Mouse (Mus musculus): ENCODE results near the gene Inpp4b. TPM values are rescaled to one million over a fixed set of nuclear protein-coding genes. Genes with fewer than 3 reads are reported as not detected.

The Inpp4b gene
- total and polyA plus RNA-seq, 3 experiments: 0.59 to 36.8 (median 35.6) TPM

DNA sequence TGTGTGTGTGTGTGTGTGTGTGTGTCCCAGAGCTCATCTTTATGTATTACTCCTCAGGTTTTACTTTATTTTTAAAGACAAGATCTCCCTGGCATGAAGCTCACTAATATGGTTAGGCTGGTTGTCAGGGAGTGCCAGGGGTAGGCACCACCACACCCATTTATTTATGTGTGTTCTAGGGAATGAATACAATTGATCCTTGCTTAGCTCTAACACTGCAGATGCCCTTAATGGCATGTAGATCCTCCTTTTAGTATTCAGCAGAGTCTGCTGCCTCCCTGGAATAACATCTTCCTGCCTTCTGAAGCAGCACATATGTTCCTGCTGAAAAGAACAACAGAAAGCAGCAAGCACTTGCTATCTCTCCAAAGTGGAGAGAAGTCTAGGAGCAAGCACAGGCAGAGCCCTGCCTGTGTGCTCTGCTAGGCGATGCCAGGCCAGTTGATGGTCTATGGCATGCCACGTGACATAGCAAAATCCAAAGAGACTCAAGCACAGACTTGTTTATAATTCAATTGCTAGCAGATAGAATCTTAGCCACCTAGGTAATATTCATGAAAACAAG is 415.3 kb downstream of the Inpp4b start:
- H3K27me3 ChIP-seq (ENCODE audit: insufficient read depth, low read length): no peaks in the 10 kb centered on the region
- no peak for ATAC-seq (ENCODE audit: extremely low read depth, insufficient number of reproducible peaks, low FRiP score, poor library complexity, severe bottlenecking)
- no peaks in the 10 kb centered on the region for H3K9me3 ChIP-seq (replicated peaks)
- H3K4me3 ChIP-seq (ENCODE audit: low read depth, low read length): no peak overlapping the region
- H3K36me3 ChIP-seq (replicated peaks): no peaks in the 10 kb centered on the region
- no peak for TF ChIP-seq POLR2AphosphoS5 (IDR thresholded peaks at IDR 0.05; ENCODE audit: insufficient replicate concordance, low read depth, low read length)
- TF ChIP-seq TAL1 (conservative IDR thresholded peaks at IDR 0.05; ENCODE audit: low read depth, low read length): no peak
- TF ChIP-seq GATA1 (IDR thresholded peaks at IDR 0.05; ENCODE audit: borderline replicate concordance, low read length): no peak
- TF ChIP-seq CTCF (IDR thresholded peaks at IDR 0.05; ENCODE audit: low read depth, low read length): no peak
- no peak for TF ChIP-seq GATA2 (IDR thresholded peaks at IDR 0.05; ENCODE audit: borderline replicate concordance, low read depth, low read length)
- no peak for DNase-seq (ENCODE audit: low spot score)
- peaks cover 14% of the 10 kb centered on the region for H3K4me1 ChIP-seq (ENCODE audit: insufficient read depth, low read depth, low read length)

DNA sequence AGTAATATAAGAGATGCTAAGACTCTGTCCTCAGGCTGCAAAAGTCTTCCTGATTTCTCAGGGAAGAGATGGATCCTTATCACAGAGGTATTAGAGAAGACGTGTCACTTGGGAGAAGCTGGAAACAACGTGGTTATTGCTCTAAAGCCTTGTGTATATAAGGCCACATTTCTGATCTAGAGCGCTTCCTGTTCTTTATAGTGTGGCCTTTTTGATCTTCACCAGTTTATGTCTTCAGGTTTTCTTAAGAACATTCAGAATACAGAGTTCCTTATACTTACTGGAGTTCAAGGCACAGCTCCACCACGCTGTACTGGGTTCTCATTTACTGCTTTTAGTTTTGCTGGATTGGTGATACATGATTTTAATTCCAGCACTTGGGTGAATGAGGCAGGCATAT is 419.1 kb downstream of the Inpp4b start:
- TF ChIP-seq GATA2 (IDR thresholded peaks at IDR 0.05; ENCODE audit: borderline replicate concordance, low read depth, low read length): no peak
- no peak for TF ChIP-seq GATA1 (IDR thresholded peaks at IDR 0.05; ENCODE audit: borderline replicate concordance, low read length)
- no peak for TF ChIP-seq TAL1 (conservative IDR thresholded peaks at IDR 0.05; ENCODE audit: low read depth, low read length)
- TF ChIP-seq CTCF (IDR thresholded peaks at IDR 0.05; ENCODE audit: low read depth, low read length): no peak
- TF ChIP-seq POLR2AphosphoS5 (IDR thresholded peaks at IDR 0.05; ENCODE audit: insufficient replicate concordance, low read depth, low read length): no peak
- ATAC-seq (ENCODE audit: extremely low read depth, insufficient number of reproducible peaks, low FRiP score, poor library complexity, severe bottlenecking) (no peak), DNase-seq (ENCODE audit: low spot score) (no peak)
- Histone ChIP-seq H3K36me3 (replicated peaks) (no peaks in the 10 kb centered on the region), H3K27me3 (ENCODE audit: insufficient read depth, low read length) (no peaks in the 10 kb centered on the region), H3K4me3 (ENCODE audit: low read depth, low read length) (no peak overlapping the region), H3K4me1 (ENCODE audit: insufficient read depth, low read depth, low read length) (peaks cover 33% of the 10 kb centered on the region), H3K9me3 (replicated peaks) (no peaks in the 10 kb centered on the region)

DNA sequence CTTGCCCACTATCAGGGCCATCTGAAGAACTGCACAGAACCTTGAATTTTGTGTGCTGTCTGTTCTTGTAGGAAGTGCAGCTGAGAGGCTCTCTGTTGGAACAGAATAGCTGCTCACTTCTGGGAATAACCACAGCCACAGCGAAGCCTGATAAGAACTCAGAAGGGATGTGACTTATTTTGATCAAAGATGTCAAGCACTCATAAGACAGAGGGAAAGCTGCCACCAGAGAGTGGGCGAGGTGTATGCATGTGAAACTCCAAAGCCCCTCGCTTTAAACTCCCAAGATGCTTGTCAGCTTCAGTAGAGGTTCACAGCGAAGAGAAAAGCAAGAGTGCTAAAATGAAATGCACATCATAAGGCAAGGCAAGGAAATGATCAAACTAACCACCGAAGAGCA is 423.7 kb downstream of the Inpp4b start:
- Histone ChIP-seq H3K9me3 (replicated peaks) (no peaks in the 10 kb centered on the region), H3K4me3 (ENCODE audit: low read depth, low read length) (no peak overlapping the region; the same call in 1 of the 2 replicates), H3K36me3 (replicated peaks) (peaks cover 2% of the 10 kb centered on the region), H3K27me3 (ENCODE audit: insufficient read depth, low read length) (no peaks in the 10 kb centered on the region), H3K4me1 (ENCODE audit: insufficient read depth, low read depth, low read length) (peaks cover 51% of the 10 kb centered on the region)
- TF ChIP-seq GATA1 (IDR thresholded peaks at IDR 0.05; ENCODE audit: borderline replicate concordance, low read length) (no peak), TAL1 (conservative IDR thresholded peaks at IDR 0.05; ENCODE audit: low read depth, low read length) (0 out of 2 replicates have a peak, but pooled peaks have one; percentile 8)
- ATAC-seq (ENCODE audit: extremely low read depth, insufficient number of reproducible peaks, low FRiP score, poor library complexity, severe bottlenecking): peak; percentile 59
- DNase-seq (ENCODE audit: low spot score): no peak

DNA sequence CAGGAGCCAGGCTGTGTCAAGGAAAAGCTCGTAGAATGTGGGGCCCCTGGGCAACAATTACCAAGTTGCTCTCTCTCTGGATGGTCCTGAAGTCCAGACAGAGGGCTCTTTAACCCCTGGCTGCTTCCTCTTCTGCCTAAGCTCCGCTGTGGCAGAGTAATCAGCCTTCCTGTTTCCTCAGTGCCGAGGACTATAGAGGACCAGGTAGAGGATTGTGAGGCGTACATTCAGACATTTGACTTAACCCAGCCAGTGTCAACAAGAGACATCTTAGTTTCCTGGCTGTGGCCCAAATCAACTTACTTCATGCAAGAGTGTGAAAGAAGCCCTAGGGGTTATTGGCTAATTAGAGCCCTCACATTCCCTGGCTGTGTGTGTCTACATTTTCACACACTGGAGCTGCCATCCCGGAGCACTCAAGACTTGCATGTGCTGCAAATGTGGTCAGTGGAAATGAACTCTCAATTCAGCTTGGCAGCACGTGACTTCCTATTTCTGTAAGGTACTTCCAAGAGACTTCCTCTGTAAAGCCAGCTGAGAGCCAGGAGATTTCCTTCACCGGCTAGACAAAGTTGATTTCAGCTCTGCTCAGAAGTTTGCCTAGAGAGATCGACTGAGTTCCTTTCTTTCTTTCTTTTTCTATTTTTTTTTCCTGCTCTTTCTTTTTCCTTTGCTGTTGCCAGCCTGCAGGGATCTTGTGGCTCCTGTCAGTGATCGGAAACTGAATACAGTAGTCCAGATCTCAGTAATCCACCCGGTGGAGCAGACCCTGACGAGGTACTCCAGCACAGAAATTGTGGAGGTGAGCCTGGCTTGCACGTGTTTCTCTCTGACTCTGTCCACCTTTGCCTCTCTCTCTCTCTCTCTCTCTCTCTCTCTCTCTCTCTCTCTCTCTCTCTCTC is 425.3 kb downstream of the Inpp4b start:
- no peaks in the 10 kb centered on the region for H3K9me3 ChIP-seq (replicated peaks)
- ATAC-seq (ENCODE audit: extremely low read depth, insufficient number of reproducible peaks, low FRiP score, poor library complexity, severe bottlenecking) (peak; percentile 26), DNase-seq (ENCODE audit: low spot score) (no peak)
- peaks cover 8% of the 10 kb centered on the region for H3K36me3 ChIP-seq (replicated peaks)
- peak overlapping the region; percentile 66 for H3K4me3 ChIP-seq (ENCODE audit: low read depth, low read length)
- peaks cover 64% of the 10 kb centered on the region for H3K4me1 ChIP-seq (ENCODE audit: insufficient read depth, low read depth, low read length)
- no peak for TF ChIP-seq CTCF (IDR thresholded peaks at IDR 0.05; ENCODE audit: low read depth, low read length)
- no peak for TF ChIP-seq GATA2 (IDR thresholded peaks at IDR 0.05; ENCODE audit: borderline replicate concordance, low read depth, low read length)
- TF ChIP-seq TAL1 (conservative IDR thresholded peaks at IDR 0.05; ENCODE audit: low read depth, low read length): no peak
- no peak for TF ChIP-seq GATA1 (IDR thresholded peaks at IDR 0.05; ENCODE audit: borderline replicate concordance, low read length)
- no peak for TF ChIP-seq POLR2AphosphoS5 (IDR thresholded peaks at IDR 0.05; ENCODE audit: insufficient replicate concordance, low read depth, low read length)
- H3K27me3 ChIP-seq (ENCODE audit: insufficient read depth, low read length): no peaks in the 10 kb centered on the region

DNA sequence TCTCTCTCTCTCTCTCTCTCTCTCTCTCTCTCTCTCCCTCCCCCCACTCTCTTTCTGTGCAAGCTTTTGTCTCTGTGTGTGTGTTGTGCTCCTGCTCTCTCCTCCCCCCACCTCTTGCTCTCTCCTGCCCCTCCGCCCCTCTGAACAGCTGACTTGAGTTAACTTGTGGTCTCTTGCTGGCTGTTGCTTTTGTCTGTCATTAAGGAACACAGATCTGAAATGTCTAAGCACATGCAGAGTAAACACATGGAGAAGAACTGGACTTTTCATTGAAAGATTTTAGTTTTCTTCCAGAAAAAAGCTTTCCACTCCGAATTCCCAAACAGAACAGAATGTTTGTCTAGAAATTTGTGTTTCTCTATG is 425.9 kb downstream of the Inpp4b start:
- TF ChIP-seq POLR2AphosphoS5 (IDR thresholded peaks at IDR 0.05; ENCODE audit: insufficient replicate concordance, low read depth, low read length) (no peak), GATA1 (IDR thresholded peaks at IDR 0.05; ENCODE audit: borderline replicate concordance, low read length) (no peak), CTCF (IDR thresholded peaks at IDR 0.05; ENCODE audit: low read depth, low read length) (no peak), GATA2 (IDR thresholded peaks at IDR 0.05; ENCODE audit: borderline replicate concordance, low read depth, low read length) (no peak), TAL1 (conservative IDR thresholded peaks at IDR 0.05; ENCODE audit: low read depth, low read length) (no peak)
- H3K4me3 ChIP-seq (ENCODE audit: low read depth, low read length): peak overlapping the region; percentile 66
- H3K36me3 ChIP-seq (replicated peaks): peaks cover 8% of the 10 kb centered on the region
- no peaks in the 10 kb centered on the region for H3K27me3 ChIP-seq (ENCODE audit: insufficient read depth, low read length)
- peaks cover 67% of the 10 kb centered on the region for H3K4me1 ChIP-seq (ENCODE audit: insufficient read depth, low read depth, low read length)
- no peaks in the 10 kb centered on the region for H3K9me3 ChIP-seq (replicated peaks)
- DNase-seq (ENCODE audit: low spot score): no peak
- ATAC-seq (ENCODE audit: extremely low read depth, insufficient number of reproducible peaks, low FRiP score, poor library complexity, severe bottlenecking): peak; percentile 31; the same call in 1 of the 2 replicates

DNA sequence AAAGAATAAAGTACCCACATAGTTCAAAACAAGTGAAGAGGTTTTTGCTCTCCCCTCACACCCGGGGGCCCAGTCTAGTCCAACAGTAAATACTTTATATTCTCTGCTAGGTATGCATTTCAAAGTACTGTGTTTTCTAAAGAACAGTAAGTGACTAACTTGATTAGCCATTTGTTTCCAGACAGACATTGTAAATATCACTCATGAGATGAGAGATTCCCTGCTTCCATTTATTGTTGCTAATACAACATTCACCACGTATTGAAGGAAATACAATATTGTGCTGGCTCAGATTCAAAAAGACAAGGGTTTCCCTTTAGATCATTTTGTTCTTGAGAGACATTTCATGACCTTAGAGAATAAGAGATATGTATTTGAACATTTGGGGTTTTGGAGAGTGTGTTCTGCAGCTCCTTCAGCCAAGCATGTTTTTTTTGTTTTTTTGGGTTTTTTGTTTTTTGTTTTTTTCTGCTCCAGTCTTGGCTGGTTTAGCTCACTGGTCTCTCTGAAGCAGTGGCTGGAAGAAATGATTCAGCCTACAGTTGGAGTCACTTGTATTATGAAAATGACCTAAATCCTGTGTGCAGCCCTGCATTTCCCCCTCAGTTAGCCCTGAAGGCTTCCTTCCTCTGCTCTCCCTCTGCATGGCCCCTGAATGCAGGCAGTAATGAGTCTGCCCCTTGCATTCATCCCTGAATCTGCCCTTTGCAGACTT is 426.5 kb downstream of the Inpp4b start:
- peaks cover 71% of the 10 kb centered on the region for H3K4me1 ChIP-seq (ENCODE audit: insufficient read depth, low read depth, low read length)

More for the DNA sequence above, 426.5 kb downstream of the Inpp4b start:
- peaks cover 8% of the 10 kb centered on the region for H3K36me3 ChIP-seq (replicated peaks)
- H3K27me3 ChIP-seq (ENCODE audit: insufficient read depth, low read length): no peaks in the 10 kb centered on the region
- no peaks in the 10 kb centered on the region for H3K9me3 ChIP-seq (replicated peaks)
- H3K4me3 ChIP-seq (ENCODE audit: low read depth, low read length): peak overlapping the region; percentile 66; the same call in 1 of the 2 replicates
- ATAC-seq (ENCODE audit: extremely low read depth, insufficient number of reproducible peaks, low FRiP score, poor library complexity, severe bottlenecking): no peak
- DNase-seq (ENCODE audit: low spot score): no peak
- TF ChIP-seq GATA1 (IDR thresholded peaks at IDR 0.05; ENCODE audit: borderline replicate concordance, low read length) (no peak), TAL1 (conservative IDR thresholded peaks at IDR 0.05; ENCODE audit: low read depth, low read length) (no peak), POLR2AphosphoS5 (IDR thresholded peaks at IDR 0.05; ENCODE audit: insufficient replicate concordance, low read depth, low read length) (no peak), CTCF (IDR thresholded peaks at IDR 0.05; ENCODE audit: low read depth, low read length) (no peak), GATA2 (IDR thresholded peaks at IDR 0.05; ENCODE audit: borderline replicate concordance, low read depth, low read length) (no peak)

Data from G1E (cell line).